In genomic region chr6:7790040-7790439, GRCm38 (mm10) we compare ENCODE assay signal across 28 mouse cellular contexts. TPM values are rescaled to one million over a fixed set of nuclear protein-coding genes. Genes with fewer than 3 reads are reported as not detected.
A peak's percentile ranks its signal among the peaks of the same experiment; 100 is the strongest.
DNase-seq lines count a peak whose midpoint lies in the region; ATAC-seq and TF ChIP-seq lines count a peak whose summit lies in the region.
"Had no signal": no experiment of that assay in that cellular context is flagged by ENCODE, and none has a peak within 500 bp of the region (broad histone marks: within the 10 kb centered on the region; RNA-seq: fewer than 3 reads in every experiment).

No protein-coding gene starts in this region.

- no peaks in the 10 kb centered on the region for H3K4me1 ChIP-seq in hindbrain, postnatal 0 days (ENCODE audit: insufficient read depth, low read length)
- no peaks in the 10 kb centered on the region for H3K4me1 ChIP-seq in hindbrain, embryonic 10.5 days (replicated peaks)
- H3K4me1 ChIP-seq in neural tube, embryonic 13.5 days (replicated peaks): no peaks in the 10 kb centered on the region; the same call in 1 of the 2 replicates
- H3K4me1 ChIP-seq in neural tube, embryonic 15.5 days: 0 out of 2 replicates have a peak, but pooled peaks cover 4% of the 10 kb centered on the region
- no peaks in the 10 kb centered on the region for H3K4me1 ChIP-seq in intestine, embryonic 16.5 days (ENCODE audit: control insufficient read depth, insufficient read depth, low read length)
- H3K4me1 ChIP-seq: embryonic facial prominence, embryonic 13.5 days; embryonic facial prominence, embryonic 15.5 days; forebrain, embryonic 10.5 days; forebrain, embryonic 12.5 days had no signal

- no peak overlapping the region for H3K27ac ChIP-seq in hindbrain, postnatal 0 days
- no peak overlapping the region for H3K27ac ChIP-seq in hindbrain, embryonic 10.5 days
- H3K27ac ChIP-seq in neural tube, embryonic 13.5 days (replicated peaks): no peak overlapping the region; the same call in 1 of the 2 replicates
- H3K27ac ChIP-seq in neural tube, embryonic 15.5 days (replicated peaks): no peak overlapping the region
- H3K27ac ChIP-seq in intestine, embryonic 16.5 days (ENCODE audit: low read length): no peak overlapping the region
- H3K27ac ChIP-seq: embryonic facial prominence, embryonic 13.5 days; embryonic facial prominence, embryonic 15.5 days; forebrain, embryonic 10.5 days; forebrain, embryonic 12.5 days had no signal

- ATAC-seq in hindbrain, postnatal 0 days: 0 out of 2 replicates have a peak, but pooled peaks have one; percentile 29
- ATAC-seq in neural tube, embryonic 13.5 days (ENCODE audit: low read depth): peak; percentile 75
- ATAC-seq in neural tube, embryonic 15.5 days (ENCODE audit: low FRiP score): peak; percentile 74
- no peak for ATAC-seq in intestine, embryonic 16.5 days
- ATAC-seq: activated CD4-positive, CD25-positive, alpha-beta regulatory T cell, adult 4 months; CD4-positive, CD25-positive, alpha-beta regulatory T cell, adult 4 months; forebrain, embryonic 14.5 days; forebrain, embryonic 16.5 days; Patski had no signal

- H3K9me3 ChIP-seq in hindbrain, postnatal 0 days (ENCODE audit: low read length): no peaks in the 10 kb centered on the region
- H3K9me3 ChIP-seq in hindbrain, embryonic 10.5 days: no peaks in the 10 kb centered on the region
- no peaks in the 10 kb centered on the region for H3K9me3 ChIP-seq in neural tube, embryonic 13.5 days
- no peaks in the 10 kb centered on the region for H3K9me3 ChIP-seq in neural tube, embryonic 15.5 days (replicated peaks)
- no peaks in the 10 kb centered on the region for H3K9me3 ChIP-seq in intestine, embryonic 16.5 days (ENCODE audit: control insufficient read depth, low read length)
- H3K9me3 ChIP-seq: embryonic facial prominence, embryonic 13.5 days; embryonic facial prominence, embryonic 15.5 days; forebrain, embryonic 10.5 days; forebrain, embryonic 12.5 days; G1E had no signal

- H3K27me3 ChIP-seq in hindbrain, postnatal 0 days (ENCODE audit: insufficient read depth, low read length): no peaks in the 10 kb centered on the region
- no peaks in the 10 kb centered on the region for H3K27me3 ChIP-seq in hindbrain, embryonic 10.5 days (ENCODE audit: insufficient read depth, poor library complexity, severe bottlenecking)
- no peaks in the 10 kb centered on the region for H3K27me3 ChIP-seq in neural tube, embryonic 13.5 days
- no peaks in the 10 kb centered on the region for H3K27me3 ChIP-seq in neural tube, embryonic 15.5 days (replicated peaks)
- H3K27me3 ChIP-seq in intestine, embryonic 16.5 days (replicated peaks; ENCODE audit: control insufficient read depth, insufficient read depth, low read length): no peaks in the 10 kb centered on the region
- H3K27me3 ChIP-seq: CH12.LX; embryonic facial prominence, embryonic 13.5 days; embryonic facial prominence, embryonic 15.5 days; forebrain, embryonic 12.5 days; Patski had no signal

- DNase-seq in hindbrain, postnatal 0 days (ENCODE audit: low spot score): no peak
- DNase-seq in hindbrain, embryonic 10.5 days (ENCODE audit: low spot score): no peak
- no peak for DNase-seq in neural tube, embryonic 10.5 days (ENCODE audit: extremely low spot score, low spot score)
- DNase-seq: adrenal gland, adult 8-10 months; adrenal gland, postnatal 14 days; adrenal gland, postnatal 36 days; B cell, adult 2 months; cerebellum, adult 11-12 months; cerebellum, adult 2 months; cerebellum, adult 9-10 months; cerebellum, postnatal 10 days; cerebellum, postnatal 25 days; embryo, embryonic 11 days had no signal

- no peak overlapping the region for H3K9ac ChIP-seq in hindbrain, postnatal 0 days (replicated peaks; ENCODE audit: low read length)
- no peak overlapping the region for H3K9ac ChIP-seq in neural tube, embryonic 13.5 days
- H3K9ac ChIP-seq in neural tube, embryonic 15.5 days (replicated peaks): no peak overlapping the region
- H3K9ac ChIP-seq in intestine, embryonic 16.5 days (ENCODE audit: low read depth, low read length): no peak overlapping the region
- H3K9ac ChIP-seq: embryonic facial prominence, embryonic 13.5 days; embryonic facial prominence, embryonic 15.5 days; forebrain, embryonic 12.5 days had no signal

- WGBS in hindbrain, postnatal 0 days: 43% methylated on average over 3 of the region's 3 CpGs
- WGBS in hindbrain, embryonic 10.5 days: 63% methylated on average over 3 of the region's 3 CpGs
- 18% methylated on average over 3 of the region's 3 CpGs for WGBS in neural tube, embryonic 13.5 days
- WGBS in neural tube, embryonic 15.5 days: 8% methylated on average over 3 of the region's 3 CpGs
- WGBS in intestine, embryonic 16.5 days: 31% methylated on average over 3 of the region's 3 CpGs

- no peak overlapping the region for H3K4me3 ChIP-seq in hindbrain, postnatal 0 days (ENCODE audit: low read length)
- no peak overlapping the region for H3K4me3 ChIP-seq in hindbrain, embryonic 10.5 days
- no peak overlapping the region for H3K4me3 ChIP-seq in neural tube, embryonic 13.5 days
- H3K4me3 ChIP-seq in neural tube, embryonic 15.5 days (replicated peaks): no peak overlapping the region
- no peak overlapping the region for H3K4me3 ChIP-seq in intestine, embryonic 16.5 days (ENCODE audit: low read length)
- H3K4me3 ChIP-seq: embryonic facial prominence, embryonic 13.5 days; embryonic facial prominence, embryonic 15.5 days; erythroblast, embryonic 14.5 days; forebrain, embryonic 10.5 days; forebrain, embryonic 12.5 days had no signal

- H3K4me2 ChIP-seq in hindbrain, postnatal 0 days (ENCODE audit: low read depth, low read length): no peak overlapping the region
- no peak overlapping the region for H3K4me2 ChIP-seq in neural tube, embryonic 13.5 days
- no peak overlapping the region for H3K4me2 ChIP-seq in neural tube, embryonic 15.5 days
- H3K4me2 ChIP-seq in intestine, embryonic 16.5 days (ENCODE audit: low read depth, low read length): no peak overlapping the region
- H3K4me2 ChIP-seq: embryonic facial prominence, embryonic 13.5 days; embryonic facial prominence, embryonic 15.5 days; forebrain, embryonic 12.5 days had no signal

- no peaks in the 10 kb centered on the region for H3K36me3 ChIP-seq in hindbrain, postnatal 0 days (ENCODE audit: insufficient read depth, low read length)
- H3K36me3 ChIP-seq in hindbrain, embryonic 10.5 days: no peaks in the 10 kb centered on the region
- no peaks in the 10 kb centered on the region for H3K36me3 ChIP-seq in neural tube, embryonic 13.5 days
- H3K36me3 ChIP-seq in neural tube, embryonic 15.5 days: no peaks in the 10 kb centered on the region
- no peaks in the 10 kb centered on the region for H3K36me3 ChIP-seq in intestine, embryonic 16.5 days (ENCODE audit: control insufficient read depth, insufficient read depth, low read length)
- H3K36me3 ChIP-seq: embryonic facial prominence, embryonic 13.5 days; embryonic facial prominence, embryonic 15.5 days; forebrain, embryonic 10.5 days; forebrain, embryonic 12.5 days; G1E had no signal

- TF ChIP-seq CTCF in hindbrain, postnatal 0 days (IDR thresholded peaks at IDR 0.05; ENCODE audit: low read depth): no peak

RNA-seq across cellular contexts. Expression of gene C1galt1, which starts 54.6 kb away (rescaled TPM):
- total RNA-seq in hindbrain, postnatal 0 days (2014; rRNA removed): 14.3 and 14.8 TPM in 2 replicates
- 1.5 and 1.8 TPM in 2 replicates for polyA plus RNA-seq in hindbrain, postnatal 0 days (2015; fragmentation: Nextera tagmentation; extraction: Ambion mirVana)
- polyA plus RNA-seq in hindbrain, embryonic 10.5 days (2016; fragmentation: Nextera tagmentation; extraction: Ambion mirVana): 1.4 and 1.7 TPM in 2 replicates
- 1.8 TPM in 2 replicates for polyA plus RNA-seq in neural tube, embryonic 13.5 days (2015; fragmentation: Nextera tagmentation; extraction: Ambion mirVana)
- 1.8 and 2.4 TPM in 2 replicates for polyA plus RNA-seq in neural tube, embryonic 15.5 days (2015; fragmentation: Nextera tagmentation; extraction: Ambion mirVana)
- polyA plus RNA-seq in intestine, embryonic 16.5 days (2015; fragmentation: Nextera tagmentation; extraction: Ambion mirVana): 5.5 and 6.3 TPM in 2 replicates
